Mouse (Mus musculus) spleen, embryonic (tissue): ENCODE measurements around the gene P2rx1.

Experiments used
- CTCF ChIA-PET: fragments of 350-600 bp; sonication (Branson Sonifier 250); formaldehyde crosslinking; loops from one replicate; lab custom pipeline; 2022; lab: Charles Lee

P2rx1 gene

GRCm38 (mm10) chr11:72986745-72987144, 12.2 kb upstream of the P2rx1 start:
- CTCF ChIA-PET, result interaction anchor here (1.3 kb wide), 1 partner anchor 14 kb away, joined by 3 read pairs; no protein-coding TSS in a partner anchor

DNA sequence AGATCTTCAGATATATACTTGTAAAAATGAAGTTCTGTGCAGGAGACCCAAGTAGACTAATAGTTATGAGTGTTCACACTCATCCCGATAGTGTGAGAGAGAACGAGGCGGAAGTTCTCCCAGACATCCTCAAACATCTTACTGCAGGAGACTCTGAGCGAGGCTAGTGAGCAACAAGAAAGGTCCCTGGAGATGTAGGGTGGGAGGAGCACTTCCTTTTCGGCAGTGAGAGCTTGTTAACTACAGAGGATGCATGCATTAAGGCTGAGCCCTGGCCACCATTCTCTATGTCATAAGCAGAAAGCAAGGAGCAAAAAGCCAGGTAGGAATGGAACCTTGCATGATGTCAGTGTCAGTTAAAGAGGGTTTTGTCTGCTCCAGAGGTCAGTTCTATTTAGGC, 11.7 kb upstream of the P2rx1 start:
- CTCF ChIA-PET, result interaction anchor here (0.5 kb wide), 2 partner anchors 40 to 85 kb away, joined by 3 to 5 read pairs; no protein-coding TSS in a partner anchor

GRCm38 (mm10) chr11:72987807-72988206, 11.1 kb upstream of the P2rx1 start:
- CTCF ChIA-PET, result interaction anchor here (0.5 to 0.6 kb wide), 3 partner anchors 20 to 84 kb away, joined by 3 to 5 read pairs (median 3); no protein-coding TSS in a partner anchor

GRCm38 (mm10) chr11:72989044-72989443, 9.9 kb upstream of the P2rx1 start:
- CTCF ChIA-PET, result no interaction called here

DNA sequence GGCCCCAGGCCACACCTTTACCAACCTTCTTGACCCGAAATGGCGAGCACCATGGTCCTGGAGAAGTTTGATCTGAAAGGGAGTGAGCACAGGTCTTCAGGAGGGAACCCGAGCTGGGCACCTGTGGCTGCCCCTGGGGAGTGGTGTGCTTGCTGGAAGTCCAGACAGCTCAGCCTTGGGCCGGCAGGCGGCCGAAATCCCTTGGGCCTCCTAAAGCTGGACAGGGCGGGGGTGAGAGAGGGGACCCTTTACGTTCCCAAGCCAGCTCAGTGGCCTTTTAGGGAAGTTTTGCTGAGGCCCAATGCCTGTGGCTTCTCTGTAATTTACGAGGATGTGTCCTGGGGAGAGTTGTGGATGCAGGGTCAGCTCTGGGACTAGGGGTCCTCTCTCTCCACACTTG, 8.2 kb upstream of the P2rx1 start:
- CTCF ChIA-PET, result no interaction called here

GRCm38 (mm10) chr11:72991961-72992360, 6.9 kb upstream of the P2rx1 start:
- CTCF ChIA-PET, result interaction anchor here (0.6 to 1.0 kb wide), 2 partner anchors 28 to 197 kb away, joined by 3 to 6 read pairs; no protein-coding TSS in a partner anchor

DNA sequence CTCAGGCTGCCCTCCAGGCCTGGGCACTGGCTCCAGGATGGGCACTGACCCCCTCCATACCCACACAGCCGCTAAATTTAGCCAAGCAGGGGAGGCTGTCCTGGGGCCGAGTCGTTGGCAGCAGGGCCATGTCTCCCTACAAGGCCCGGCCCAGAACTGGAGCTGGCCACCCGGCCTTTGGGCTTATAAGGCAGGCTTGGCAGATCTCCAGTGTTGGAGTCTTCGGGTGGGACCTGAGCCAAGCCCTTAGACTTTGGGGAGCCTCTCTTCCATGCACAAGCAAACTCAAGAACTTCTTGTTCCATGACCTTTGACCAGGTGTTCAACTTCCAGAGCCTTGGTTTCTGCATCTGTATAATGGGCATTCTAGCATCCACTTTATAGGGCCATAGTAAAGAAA, 2.6 kb upstream of the P2rx1 start:
- CTCF ChIA-PET, result no interaction called here

GRCm38 (mm10) chr11:72996781-72997180, 2.1 kb upstream of the P2rx1 start:
- CTCF ChIA-PET, result interaction anchor here (0.6 kb wide), 1 partner anchor 23 kb away, joined by 4 read pairs; no protein-coding TSS in a partner anchor

GRCm38 (mm10) chr11:72997529-72998326, 1.2 kb upstream of the P2rx1 start:
- CTCF ChIA-PET, result interaction anchor here (0.6 kb wide), 1 partner anchor 22 kb away, joined by 4 read pairs; no protein-coding TSS in a partner anchor

GRCm38 (mm10) chr11:73001029-73001428, 2.1 kb downstream of the P2rx1 start:
- CTCF ChIA-PET, result interaction anchor here (1.0 kb wide), 1 partner anchor 15 kb away, joined by 3 read pairs; no protein-coding TSS in a partner anchor

DNA sequence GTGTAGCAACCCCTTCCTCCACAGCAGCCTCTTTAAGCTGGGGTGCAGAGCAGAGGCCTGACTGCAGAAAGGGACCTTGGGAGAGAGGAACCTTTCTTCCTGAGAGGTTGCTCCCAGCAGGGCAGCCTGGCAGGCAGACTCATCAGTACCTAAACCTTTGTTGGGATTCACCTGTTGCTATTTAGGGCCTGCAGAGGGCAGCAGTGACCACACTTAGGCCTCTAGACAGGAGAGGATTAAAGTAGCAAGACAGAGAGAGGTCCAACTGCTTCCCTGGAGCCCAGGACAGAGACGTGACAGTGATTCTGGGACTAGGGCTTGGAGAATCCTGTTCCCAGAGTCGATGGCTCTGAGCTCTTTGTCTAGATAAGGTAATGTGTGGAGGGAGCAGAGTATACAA, 7.5 kb downstream of the P2rx1 start:
- CTCF ChIA-PET, result interaction anchor here (0.9 to 3.2 kb wide), 4 partner anchors 11 to 42 kb away, joined by 3 to 23 read pairs (median 6); no protein-coding TSS in a partner anchor

GRCm38 (mm10) chr11:73007113-73007512, 8.2 kb downstream of the P2rx1 start:
- CTCF ChIA-PET, result interaction anchor here (0.6 to 3.2 kb wide), 7 partner anchors 8 to 42 kb away, joined by 3 to 23 read pairs (median 4); no protein-coding TSS in a partner anchor

DNA sequence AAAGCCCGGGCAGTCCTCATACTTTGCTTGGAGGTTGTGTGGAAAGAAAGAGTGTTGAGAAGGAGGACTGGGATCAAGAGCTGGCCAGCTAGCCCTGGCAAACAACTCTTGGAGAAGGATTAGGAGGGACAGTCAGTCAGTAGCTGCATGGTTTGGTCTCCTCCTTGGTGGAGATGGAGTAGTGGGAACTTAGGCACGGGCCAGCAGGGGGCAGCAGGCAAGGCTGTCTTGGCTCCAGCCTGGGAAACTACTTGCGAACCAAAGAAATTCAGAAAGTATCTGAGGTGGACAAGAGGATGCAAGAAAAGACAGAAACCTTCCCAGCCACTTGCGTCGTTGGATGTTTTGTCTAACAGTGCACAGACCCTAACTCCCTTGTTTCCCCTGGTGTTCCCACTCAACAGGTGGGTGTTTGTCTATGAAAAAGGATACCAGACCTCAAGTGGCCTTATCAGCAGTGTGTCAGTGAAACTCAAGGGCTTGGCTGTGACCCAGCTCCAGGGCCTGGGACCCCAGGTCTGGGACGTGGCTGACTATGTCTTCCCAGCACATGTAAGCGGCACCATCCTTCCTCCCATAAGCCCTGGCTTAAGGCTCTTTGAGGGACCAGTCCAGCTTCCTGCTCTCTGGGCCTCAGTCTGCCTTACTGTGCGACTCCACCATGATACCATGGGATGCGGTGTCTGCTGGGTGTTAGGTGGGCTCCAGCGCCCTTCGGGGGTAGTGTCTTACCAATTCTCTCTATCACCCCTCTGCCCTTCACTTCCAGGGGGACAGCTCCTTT, 9.0 kb downstream of the P2rx1 start:
- CTCF ChIA-PET, result interaction anchor here (0.5 to 3.2 kb wide), 6 partner anchors 20 to 129 kb away, joined by 3 to 23 read pairs (median 6); no protein-coding TSS in a partner anchor

DNA sequence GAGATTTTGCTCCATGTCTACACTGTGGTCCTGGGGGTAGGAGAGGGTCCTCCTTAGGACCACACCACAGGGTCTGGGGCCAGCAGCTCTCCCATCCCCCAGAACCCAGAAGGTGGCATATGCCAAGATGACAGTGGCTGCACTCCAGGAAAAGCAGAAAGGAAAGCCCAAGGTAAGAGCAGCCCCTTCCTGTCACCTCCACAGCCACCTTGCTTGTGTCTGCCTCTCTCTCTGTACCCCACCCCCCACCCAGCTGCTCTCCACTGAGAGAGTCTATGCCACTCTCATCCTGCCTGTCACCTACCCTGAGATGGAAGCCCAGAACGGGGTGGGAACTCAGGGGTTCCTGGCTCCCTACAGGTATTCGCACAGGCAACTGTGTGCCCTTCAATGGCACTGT, 9.9 kb downstream of the P2rx1 start:
- CTCF ChIA-PET, result interaction anchor here (0.6 to 3.2 kb wide), 3 partner anchors 31 to 476 kb away, joined by 4 to 23 read pairs (median 4); no protein-coding TSS in a partner anchor

GRCm38 (mm10) chr11:73009531-73010274, 10.8 kb downstream of the P2rx1 start:
- CTCF ChIA-PET, result interaction anchor here (0.6 to 1.2 kb wide), 3 partner anchors 90 to 477 kb away, joined by 3 to 4 read pairs (median 4); no protein-coding TSS in a partner anchor

DNA sequence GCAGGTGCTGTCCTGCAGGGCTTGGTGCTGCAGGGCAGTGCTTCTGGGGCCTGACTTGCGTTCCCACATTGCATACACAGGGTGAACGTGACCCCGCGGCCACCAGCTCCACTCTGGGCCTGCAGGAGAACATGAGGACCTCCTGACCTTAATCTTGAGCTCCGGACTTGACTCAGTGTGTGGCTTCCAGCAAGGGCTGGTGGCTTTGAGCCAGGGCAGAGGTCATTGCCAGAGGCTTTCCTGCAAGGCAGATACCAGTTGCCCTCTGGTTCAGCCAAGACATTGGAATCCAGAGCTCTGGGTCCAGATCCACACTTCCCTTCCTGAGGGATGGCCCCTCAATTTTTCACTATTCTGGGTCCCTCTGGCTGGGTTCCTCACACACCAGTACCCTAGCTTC, 15.1 kb downstream of the P2rx1 start:
- CTCF ChIA-PET, result interaction anchor here (0.5 kb wide), 2 partner anchors 9 to 70 kb away, joined by 4 read pairs; no protein-coding TSS in a partner anchor

DNA sequence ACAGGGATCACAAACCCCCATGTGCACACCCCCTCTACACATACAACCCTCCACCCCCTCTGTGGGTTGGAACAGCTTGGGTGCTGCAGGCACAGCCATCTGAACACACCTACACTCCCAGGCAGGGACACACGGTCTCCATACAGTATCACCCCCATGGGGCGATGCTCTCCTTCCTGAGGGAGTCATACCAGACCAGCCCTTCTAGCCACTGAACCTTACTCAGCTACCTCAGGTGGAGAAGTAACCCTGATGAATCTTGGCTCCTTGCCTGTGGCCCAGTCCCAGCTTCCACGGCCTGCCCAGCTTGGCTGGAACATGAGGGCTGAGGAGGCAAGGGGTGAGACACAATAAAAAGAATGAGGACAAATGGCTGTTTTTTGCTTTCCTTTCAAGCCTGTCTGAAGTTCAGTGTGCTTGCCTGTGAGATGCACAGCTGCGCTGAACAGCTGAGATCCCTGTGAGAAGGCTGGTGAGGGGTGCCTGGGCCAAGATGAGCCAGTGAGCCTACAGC, 16.0 kb downstream of the P2rx1 start:
- CTCF ChIA-PET, result interaction anchor here (1.4 kb wide), 1 partner anchor 8 kb away, joined by 4 read pairs; no protein-coding TSS in a partner anchor

DNA sequence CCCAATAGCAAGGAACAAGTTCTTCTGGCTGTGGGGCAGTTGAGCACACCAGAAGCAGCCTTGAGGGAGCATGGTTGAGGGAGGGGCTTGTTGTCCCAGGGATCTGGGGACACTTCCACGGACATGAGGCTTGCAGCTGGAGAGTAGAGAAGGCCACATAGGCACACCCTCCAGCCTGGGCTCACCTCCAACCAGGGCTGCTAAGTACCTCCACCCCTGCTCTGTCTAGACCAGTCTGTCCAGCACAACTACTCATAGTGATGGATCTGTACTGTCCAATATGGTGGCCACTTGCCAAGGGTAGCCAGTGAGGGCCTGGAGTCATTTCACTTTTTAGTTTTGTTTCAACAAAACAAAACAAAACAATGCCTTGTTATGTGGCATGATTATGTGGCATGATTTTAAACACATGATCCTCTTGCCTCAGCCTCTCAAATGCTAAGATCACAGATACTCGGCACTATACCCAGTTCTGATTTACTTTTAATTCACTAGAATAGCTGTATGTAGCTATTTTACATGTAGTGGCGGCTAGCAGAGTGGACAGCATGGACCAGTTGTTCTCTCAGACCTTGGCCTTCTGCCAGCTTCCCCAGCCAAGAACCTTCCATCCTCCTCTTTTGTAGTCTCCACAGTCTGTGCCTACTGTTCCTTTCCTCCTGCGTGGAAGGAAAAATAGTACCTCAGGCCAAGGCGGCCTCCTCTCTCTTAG, 16.6 kb downstream of the P2rx1 start:
- CTCF ChIA-PET, result interaction anchor here (1.4 kb wide), 1 partner anchor 9 kb away, joined by 4 read pairs; no protein-coding TSS in a partner anchor

DNA sequence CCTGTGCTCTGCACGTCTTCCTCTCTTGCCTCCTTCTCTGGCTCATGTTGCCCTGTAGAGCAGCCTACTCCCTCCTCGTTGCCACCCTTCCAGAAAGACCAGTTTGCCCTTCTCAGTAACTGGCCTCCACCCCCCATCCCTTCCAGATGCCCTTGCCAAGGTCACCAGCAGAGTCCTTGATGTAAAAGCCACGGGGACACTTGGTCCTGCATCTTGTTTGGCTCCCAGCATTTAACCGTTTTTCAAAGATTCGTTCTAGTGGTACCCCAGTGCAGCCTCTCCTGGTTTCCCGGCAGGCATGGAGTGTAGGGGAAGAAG, 17.2 kb downstream of the P2rx1 start:
- CTCF ChIA-PET, result no interaction called here
